In genomic region chr7:79626170-79626569, GRCm38 (mm10) we compare ENCODE assay signal across 22 mouse cellular contexts. TPM values are rescaled to one million over a fixed set of nuclear protein-coding genes. Genes with fewer than 3 reads are reported as not detected.
"Had no signal": no experiment of that assay in that cellular context is flagged by ENCODE, and none has a peak within 500 bp of the region (broad histone marks: within the 10 kb centered on the region; RNA-seq: fewer than 3 reads in every experiment).

No protein-coding gene starts in this region.

- H3K4me1 ChIP-seq: liver, embryonic 13.5 days had no signal

- H3K9me3 ChIP-seq: kidney, embryonic 15.5 days; liver, embryonic 13.5 days had no signal

- H3K27ac ChIP-seq: kidney, embryonic 15.5 days; layer of hippocampus, adult 2 months; left cerebral cortex, adult 2 months; liver, embryonic 13.5 days; stomach, postnatal 0 days had no signal

- H3K4me3 ChIP-seq: kidney, embryonic 15.5 days; layer of hippocampus, adult 2 months; left cerebral cortex, adult 2 months; liver, embryonic 13.5 days had no signal

- DNase-seq: kidney, adult 11 months; kidney, adult 8-10 months; kidney, postnatal 10 days; kidney, postnatal 36 days; liver, embryonic 13.5 days; lung, adult 2 months; lung, postnatal 14 days; lung, postnatal 4 days; midbrain, embryonic 14.5 days; right cerebral cortex, adult 18-20 months; right cerebral cortex, postnatal 14 days; right cerebral cortex, postnatal 4 days; thymus, postnatal 25 days had no signal

- H3K36me3 ChIP-seq: kidney, embryonic 15.5 days; liver, embryonic 13.5 days had no signal

- H3K9ac ChIP-seq: kidney, embryonic 15.5 days; liver, embryonic 13.5 days had no signal

- H3K4me2 ChIP-seq: kidney, embryonic 15.5 days; liver, embryonic 13.5 days; midbrain, embryonic 11.5 days had no signal

- H3K27me3 ChIP-seq: kidney, embryonic 15.5 days had no signal

RNA-seq across cellular contexts. Expression of gene Rhcg, which starts 8.7 kb away (rescaled TPM):
- total RNA-seq: liver, adult 2 months; megakaryocyte-erythroid progenitor cell, adult 5-6 weeks had no signal
- polyA plus RNA-seq: limb, embryonic 11.5 days; liver, adult 2 months; lung, adult 2 months; stomach, embryonic 14.5 days had no signal
